Comparison of ENCODE assay signal across 8 mouse cellular contexts in the genomic region with DNA sequence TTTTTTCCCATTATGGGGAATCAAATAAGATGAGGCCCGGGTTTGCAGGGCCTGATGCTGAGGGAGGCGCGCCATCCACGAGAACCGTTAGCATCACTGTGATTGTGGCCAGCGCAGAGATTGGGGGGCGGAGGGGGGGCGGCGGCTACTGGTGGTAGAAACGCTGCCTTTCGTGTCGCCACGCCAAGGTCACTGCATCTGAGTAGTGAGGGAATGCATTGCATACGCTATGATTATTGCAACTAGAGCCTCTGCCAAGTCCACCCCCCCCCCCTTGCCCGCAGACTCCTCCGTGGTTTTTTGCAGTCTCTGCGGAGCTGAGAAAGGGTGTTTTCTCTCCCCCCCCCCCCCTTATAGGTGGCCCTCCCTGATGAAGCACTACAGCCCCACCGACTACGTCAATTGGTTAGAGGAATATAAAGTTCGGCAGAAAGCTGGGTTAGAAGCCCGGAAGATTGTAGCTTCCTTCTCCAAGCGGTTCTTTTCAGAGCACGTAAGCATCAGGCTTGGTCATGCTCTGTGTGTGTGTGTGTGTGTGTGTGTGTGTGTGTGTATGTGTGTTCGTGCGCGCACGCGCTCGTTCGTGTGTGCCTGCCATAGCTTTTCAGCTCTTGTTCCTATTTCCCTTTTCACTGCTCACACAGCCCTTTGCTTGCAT. TPM values are rescaled to one million over a fixed set of nuclear protein-coding genes. Genes with fewer than 3 reads are reported as not detected.
DNase-seq lines count a peak whose midpoint lies in the region; ATAC-seq lines count a peak whose summit lies in the region.

No protein-coding gene starts in this region.

- peak overlapping the region; percentile 85 for H3K4me2 ChIP-seq in kidney, embryonic 16.5 days (replicated peaks; ENCODE audit: low read depth, low read length)

- H3K9me3 ChIP-seq in heart, embryonic 10.5 days = no peaks in the 10 kb centered on the region
- no peaks in the 10 kb centered on the region for H3K9me3 ChIP-seq in forebrain, embryonic 10.5 days
- no peaks in the 10 kb centered on the region for H3K9me3 ChIP-seq in kidney, embryonic 16.5 days (ENCODE audit: low read length)

- intact Hi-C loops in heart, postnatal 25 days (cut with DNase I) = no loop called here

- DNase-seq in heart, embryonic 10.5 days (ENCODE audit: low spot score) = no peak
- DNase-seq in heart, postnatal 25 days (ENCODE audit: low spot score) = no peak
- peak; percentile 46 for DNase-seq in MN1 (ENCODE audit: low spot score)
- DNase-seq in forebrain, embryonic 10.5 days (ENCODE audit: extremely low spot score, low spot score) = no peak
- DNase-seq in lung, postnatal 10 days = peak; percentile 36
- peak; percentile 45 for DNase-seq in right cerebral cortex, postnatal 14 days
- DNase-seq in gastrocnemius, adult 8-10 months (ENCODE audit: low spot score in 2 of 2) = no peak

- H3K9ac ChIP-seq in kidney, embryonic 16.5 days (replicated peaks; ENCODE audit: low read length) = peak overlapping the region; percentile 95

- peaks cover 38% of the 10 kb centered on the region for H3K36me3 ChIP-seq in heart, embryonic 10.5 days
- H3K36me3 ChIP-seq in forebrain, embryonic 10.5 days (replicated peaks) = peaks cover 43% of the 10 kb centered on the region
- H3K36me3 ChIP-seq in kidney, embryonic 16.5 days (ENCODE audit: insufficient read depth, low read length) = peaks cover 22% of the 10 kb centered on the region

- H3K4me3 ChIP-seq in heart, embryonic 10.5 days = peak overlapping the region; percentile 85
- peak overlapping the region; percentile 99 for H3K4me3 ChIP-seq in forebrain, embryonic 10.5 days
- peak overlapping the region; percentile 94 for H3K4me3 ChIP-seq in kidney, embryonic 16.5 days (ENCODE audit: low read length)

- peaks cover 33% of the 10 kb centered on the region for H3K4me1 ChIP-seq in heart, embryonic 10.5 days
- peaks cover 30% of the 10 kb centered on the region for H3K4me1 ChIP-seq in forebrain, embryonic 10.5 days
- peaks cover 21% of the 10 kb centered on the region for H3K4me1 ChIP-seq in kidney, embryonic 16.5 days (ENCODE audit: insufficient read depth, low read length)

- WGBS in heart, embryonic 10.5 days = 23% methylated on average over 30 of the region's 30 CpGs
- WGBS in forebrain, embryonic 10.5 days = 26% methylated on average over 30 of the region's 30 CpGs
- WGBS in kidney, embryonic 16.5 days = 3% methylated on average over 27 of the region's 30 CpGs

- H3K27me3 ChIP-seq in heart, embryonic 10.5 days (ENCODE audit: insufficient read depth, poor library complexity, severe bottlenecking) = no peaks in the 10 kb centered on the region
- peaks cover 5% of the 10 kb centered on the region; the same call in 1 of the 2 replicates for H3K27me3 ChIP-seq in forebrain, embryonic 10.5 days (ENCODE audit: poor library complexity, severe bottlenecking)
- no peaks in the 10 kb centered on the region for H3K27me3 ChIP-seq in kidney, embryonic 16.5 days (ENCODE audit: insufficient read depth, low read length)

- peak overlapping the region; percentile 97 for H3K27ac ChIP-seq in heart, embryonic 10.5 days
- H3K27ac ChIP-seq in forebrain, embryonic 10.5 days = peak overlapping the region; percentile 98
- H3K27ac ChIP-seq in kidney, embryonic 16.5 days (ENCODE audit: low read length) = no peak overlapping the region

- ATAC-seq in kidney, embryonic 16.5 days (ENCODE audit: low FRiP score, low TSS enrichment) = no peak

RNA-seq across cellular contexts. Expression of gene Fbxo21, which starts 1.1 kb away (rescaled TPM):
- polyA plus RNA-seq in heart, embryonic 10.5 days (2016; fragmentation: Nextera tagmentation; extraction: Ambion mirVana) = 72.2 and 73.5 TPM in 2 replicates
- total RNA-seq in heart, postnatal 25 days (2021) = 10 to 100 TPM; 38.2 to 44.9 TPM
- polyA plus RNA-seq in forebrain, embryonic 10.5 days (2016; fragmentation: Nextera tagmentation; extraction: Ambion mirVana) = 105 and 107 TPM in 2 replicates
- 85.6 and 87.5 TPM in 2 replicates for polyA plus RNA-seq in kidney, embryonic 16.5 days (2015; fragmentation: Nextera tagmentation; extraction: Ambion mirVana)
- total RNA-seq in gastrocnemius, adult 8-10 months (2022) = 10 to 100 TPM; 11.5 to 13.2 (median 12.5) TPM

RNA-seq across cellular contexts. Expression of gene Tesc, which starts 49.9 kb away (rescaled TPM):
- 10.0 and 19.0 TPM in 2 replicates for polyA plus RNA-seq in heart, embryonic 10.5 days (2016; fragmentation: Nextera tagmentation; extraction: Ambion mirVana)
- 100 to 1,000 TPM; 192 to 217 TPM for total RNA-seq in heart, postnatal 25 days (2021)
- 0.52 and 0.92 TPM in 2 replicates for polyA plus RNA-seq in forebrain, embryonic 10.5 days (2016; fragmentation: Nextera tagmentation; extraction: Ambion mirVana)
- 20.9 and 23.9 TPM in 2 replicates for polyA plus RNA-seq in kidney, embryonic 16.5 days (2015; fragmentation: Nextera tagmentation; extraction: Ambion mirVana)
- 1 to 10 TPM in 1 of 4 experiments, under 1 TPM in 2, not detected in 1; 0.41 to 1.3 (median 0.75) TPM for total RNA-seq in gastrocnemius, adult 8-10 months (2022)

Comparison
In these comparisons a context has a peak if more than half of its experiments do, and no peak if none do; other contexts are left out.
1. DNase-seq: peak in MN1 (single experiment), lung, postnatal 10 days (single experiment) and right cerebral cortex, postnatal 14 days (single experiment); none in heart, embryonic 10.5 days (single experiment), heart, postnatal 25 days (single experiment), forebrain, embryonic 10.5 days (single experiment) and gastrocnemius, adult 8-10 months (0 of 2).
2. Peak in every context shown above with its lines, with median percentiles within 50 percentile points of each other: H3K4me3 ChIP-seq.